Mouse (Mus musculus): ENCODE data around the gene Tnfrsf14.

- TF ChIP-seq CTCF (IDR thresholded peaks at IDR 0.05; ENCODE audit: low read depth, low read length) (no peak), GATA1 (IDR thresholded peaks at IDR 0.05; ENCODE audit: borderline replicate concordance, low read length) (no peak)
Observed at GRCm38 (mm10) chr4:154897676-154898465, 30.5 kb downstream of the Tnfrsf14 start.
